Mouse (Mus musculus): ENCODE results near the gene Shc1. TPM values are rescaled to one million over a fixed set of nuclear protein-coding genes. Genes with fewer than 3 reads are reported as not detected.

Gene Shc1
- total and polyA plus RNA-seq, 3 experiments: 49.2 to 79.8 TPM; not detected in 1

GRCm38 (mm10) chr3:89388134-89388881 is 29.9 kb upstream of the Shc1 start:
- Histone ChIP-seq H3K36me3 (ENCODE audit: control insufficient read depth in 1 of 2, insufficient read depth in 2 of 2, low read length in 2 of 2) (peaks cover 0 to 30% of the 10 kb centered on the region in 2 experiments; a peak in 2 of 4 replicates), H3K4me1 (ENCODE audit: control insufficient read depth in 1 of 2, insufficient read depth in 2 of 2, low read length in 2 of 2) (peaks cover 11 to 36% of the 10 kb centered on the region in 2 experiments), H3K27me3 (ENCODE audit: control insufficient read depth in 1 of 2, insufficient read depth in 2 of 2, low read length in 2 of 2) (no peaks in the 10 kb centered on the region), H3K9ac (ENCODE audit: control insufficient read depth, low read depth, low read length, poor library complexity, severe bottlenecking) (peak overlapping the region; percentile 10; the same call in 1 of the 2 replicates), H3K9me3 (replicated peaks; ENCODE audit: insufficient read depth, low read length) (no peaks in the 10 kb centered on the region), H3K4me3 (ENCODE audit: control insufficient read depth in 1 of 2, insufficient read depth in 1 of 2, low read depth in 2 of 2, low read length in 2 of 2) (no peak overlapping the region), H3K79me2 (ENCODE audit: control insufficient read depth, insufficient read depth, low read length, poor library complexity) (peaks cover 16% of the 10 kb centered on the region), H3K27ac (ENCODE audit: control insufficient read depth, low read depth, low read length) (peak overlapping the region; percentile 33; the same call in 1 of the 2 replicates)
- no peak for TF ChIP-seq NRF1 (IDR thresholded peaks at IDR 0.05; ENCODE audit: insufficient read depth, low read depth, low read length, poor library complexity, severe bottlenecking)
- no peak for TF ChIP-seq E2F4 (IDR thresholded peaks at IDR 0.05; ENCODE audit: borderline replicate concordance, low read depth, low read length)
- TF ChIP-seq MAZ (IDR thresholded peaks at IDR 0.05; ENCODE audit: low read depth, low read length): 0 out of 2 replicates have a peak, but pooled peaks have one; percentile 25
- no peak for TF ChIP-seq ELF1 (IDR thresholded peaks at IDR 0.05; ENCODE audit: low read depth, low read length)
- no peak for TF ChIP-seq POLR2A (IDR thresholded peaks at IDR 0.05; ENCODE audit: control insufficient read depth in 1 of 2, insufficient read depth in 1 of 2, low read depth in 1 of 2, low read length in 2 of 2, poor library complexity in 1 of 2)
- TF ChIP-seq EP300 (IDR thresholded peaks at IDR 0.05; ENCODE audit: low read depth in 1 of 2, low read length in 2 of 2): peak in 1 of 2 experiments; percentile 63; a peak in 2 of 4 replicates
- TF ChIP-seq TCF12 (IDR thresholded peaks at IDR 0.05; ENCODE audit: low read depth, low read length): peak; percentile 48; the same call in 1 of the 2 replicates
- TF ChIP-seq NELFE (IDR thresholded peaks at IDR 0.05; ENCODE audit: low read depth, low read length): no peak
- TF ChIP-seq GATA1 (IDR thresholded peaks at IDR 0.05; ENCODE audit: low read depth, low read length): no peak
- TF ChIP-seq TAL1 (IDR thresholded peaks at IDR 0.05; ENCODE audit: low read length): peak; percentile 49
- peak; percentile 28; the same call in 1 of the 2 replicates for TF ChIP-seq BHLHE40 (IDR thresholded peaks at IDR 0.05; ENCODE audit: borderline replicate concordance, low read depth, low read length)
- peak; percentile 44 for TF ChIP-seq SIN3A (IDR thresholded peaks at IDR 0.05; ENCODE audit: low read length)
- TF ChIP-seq USF2 (IDR thresholded peaks at IDR 0.05; ENCODE audit: borderline replicate concordance in 1 of 2, insufficient read depth in 1 of 2, low read depth in 1 of 2, low read length in 2 of 2): no peak
- no peak for TF ChIP-seq POLR2AphosphoS5 (IDR thresholded peaks at IDR 0.05; ENCODE audit: borderline replicate concordance, low read depth, low read length)
- no peak for TF ChIP-seq ETS1 (IDR thresholded peaks at IDR 0.05; ENCODE audit: low read depth, low read length)
- peak; percentile 70 for DNase-seq (ENCODE audit: low read depth, low spot score)

GRCm38 (mm10) chr3:89388901-89389740 is 29.1 kb upstream of the Shc1 start:
- H3K4me1 ChIP-seq (ENCODE audit: control insufficient read depth in 1 of 2, insufficient read depth in 2 of 2, low read length in 2 of 2): peaks cover 11 to 36% of the 10 kb centered on the region in 2 experiments
- peak; percentile 85 for DNase-seq (ENCODE audit: low read depth, low spot score)
- peaks cover 16% of the 10 kb centered on the region for H3K79me2 ChIP-seq (ENCODE audit: control insufficient read depth, insufficient read depth, low read length, poor library complexity)
- H3K4me3 ChIP-seq (ENCODE audit: control insufficient read depth in 1 of 2, insufficient read depth in 1 of 2, low read depth in 2 of 2, low read length in 2 of 2): no peak overlapping the region
- no peak overlapping the region for H3K9ac ChIP-seq (ENCODE audit: control insufficient read depth, low read depth, low read length, poor library complexity, severe bottlenecking)
- no peaks in the 10 kb centered on the region for H3K9me3 ChIP-seq (replicated peaks; ENCODE audit: insufficient read depth, low read length)
- TF ChIP-seq KAT2A (conservative IDR thresholded peaks at IDR 0.05; ENCODE audit: low read depth, low read length) (peak; percentile 98), NELFE (IDR thresholded peaks at IDR 0.05; ENCODE audit: low read depth, low read length) (no peak), USF1 (IDR thresholded peaks at IDR 0.05; ENCODE audit: low read depth, low read length) (no peak), E2F4 (IDR thresholded peaks at IDR 0.05; ENCODE audit: borderline replicate concordance, low read depth, low read length) (no peak), SIN3A (IDR thresholded peaks at IDR 0.05; ENCODE audit: low read length) (peak; percentile 2; the same call in 1 of the 2 replicates), ELF1 (IDR thresholded peaks at IDR 0.05; ENCODE audit: low read depth, low read length) (0 out of 2 replicates have a peak, but pooled peaks have one; percentile 4), HCFC1 (IDR thresholded peaks at IDR 0.05; ENCODE audit: low read depth, low read length) (peak; percentile 100), TBP (IDR thresholded peaks at IDR 0.05; ENCODE audit: low read depth, low read length) (0 out of 2 replicates have a peak, but pooled peaks have one; percentile 41), MAX (IDR thresholded peaks at IDR 0.05; ENCODE audit: low read length) (no peak)
- H3K27me3 ChIP-seq (ENCODE audit: control insufficient read depth in 1 of 2, insufficient read depth in 2 of 2, low read length in 2 of 2): no peaks in the 10 kb centered on the region
- peak overlapping the region; percentile 46 for H3K27ac ChIP-seq (ENCODE audit: control insufficient read depth, low read depth, low read length)
- peaks cover 0 to 30% of the 10 kb centered on the region in 2 experiments; a peak in 2 of 4 replicates for H3K36me3 ChIP-seq (ENCODE audit: control insufficient read depth in 1 of 2, insufficient read depth in 2 of 2, low read length in 2 of 2)

Measured in MEL (cell line).